Mouse (Mus musculus) neural tube, embryonic 11.5 days (tissue): ENCODE measurements around the gene Ctf2. TPM values are rescaled to one million over a fixed set of nuclear protein-coding genes. Genes with fewer than 3 reads are reported as not detected.

Experiments used
- ATAC-seq: fragments of 200-750 bp; cut with Nextera tagmentation; 2 replicates; pipeline ENCODE4 v1.8.0; 2017; ENCODE audit warnings: moderate number of reproducible peaks, mild to moderate bottlenecking, moderate TSS enrichment, moderate library complexity; ENCODE audit not compliant: insufficient read depth, low FRiP score, low TSS enrichment
- DNase-seq: peaks from one replicate; pipeline ENCODE4 v3.0.0-alpha.2; 2015; ENCODE audit warnings: low spot score
- H3K27ac ChIP-seq: fragments of 300-500 bp; sonication (generic); 2 replicates; pipeline ENCODE4 v1.5.1; 2014; ENCODE audit warnings: low read depth, mild to moderate bottlenecking, low read length
- H3K27me3 ChIP-seq: fragments of 300-500 bp; sonication (generic); 2 replicates; pipeline ENCODE4 v1.6.1; 2014; ENCODE audit warnings: mild to moderate bottlenecking, low read length, mixed read lengths; ENCODE audit not compliant: control insufficient read depth, insufficient read depth
- H3K36me3 ChIP-seq: fragments of 300-500 bp; sonication (generic); 2 replicates; pipeline ENCODE4 v1.6.1; 2014; ENCODE audit warnings: mild to moderate bottlenecking, low read length, moderate library complexity, mixed read lengths; ENCODE audit not compliant: control insufficient read depth, insufficient read depth
- H3K4me1 ChIP-seq: fragments of 300-500 bp; sonication (generic); 2 replicates; pipeline ENCODE4 v1.6.1; 2014; ENCODE audit warnings: low read length, mixed read lengths; ENCODE audit not compliant: control insufficient read depth, insufficient read depth
- H3K4me2 ChIP-seq: fragments of 300-500 bp; sonication (generic); 2 replicates; pipeline ENCODE4 v1.6.1; 2014; ENCODE audit warnings: low read depth, mild to moderate bottlenecking, moderate library complexity
- H3K4me3 ChIP-seq: fragments of 300-500 bp; sonication (generic); 2 replicates; pipeline ENCODE4 v1.5.1; 2014; ENCODE audit warnings: low read depth, low read length
- H3K9ac ChIP-seq: fragments of 300-500 bp; sonication (generic); 2 replicates; pipeline ENCODE4 v1.6.1; 2014; ENCODE audit warnings: mild to moderate bottlenecking, low read length
- H3K9me3 ChIP-seq: fragments of 300-500 bp; sonication (generic); 2 replicates; pipeline ENCODE4 v1.6.1; 2016; ENCODE audit warnings: low read length; ENCODE audit not compliant: control insufficient read depth
- WGBS: fragments of 180-500 bp; shearing (Covaris S2); extraction: QIAGEN DNeasy Blood & Tissue Kit; methylation state at CpG from one replicate; pipeline ENCODE4 v1.1.7; 2014; 5-methylcytosine and 5-hydroxymethylcytosine counted together
- polyA plus RNA-seq: library from polyadenylated mRNA; unstranded; fragments of >200 nt; fragmentation: Nextera tagmentation; extraction: Ambion mirVana; gene quantifications from 2 replicates; pipeline ENCODE4 v1.2.1, GENCODE M21; 2014

Gene Ctf2
- polyA plus RNA-seq, 1 experiment from 2014 or later: not detected

- H3K4me2 ChIP-seq: no peak overlapping the region
- H3K9me3 ChIP-seq: no peaks in the 10 kb centered on the region
- no peak overlapping the region for H3K9ac ChIP-seq
- H3K27me3 ChIP-seq: no peaks in the 10 kb centered on the region
- no peak overlapping the region for H3K27ac ChIP-seq
- no peak for ATAC-seq
- peaks cover 13% of the 10 kb centered on the region for H3K4me1 ChIP-seq
- peaks cover 27% of the 10 kb centered on the region for H3K36me3 ChIP-seq
- DNase-seq: no peak
- H3K4me3 ChIP-seq: no peak overlapping the region
- WGBS: 82% methylated on average over 17 of the region's 17 CpGs
Observed at GRCm38 (mm10) chr7:127766851-127767609, 35.1 kb upstream of the Ctf2 start.

- 86% methylated on average over 2 of the region's 2 CpGs for WGBS
- H3K9me3 ChIP-seq: no peaks in the 10 kb centered on the region
- H3K27ac ChIP-seq: no peak overlapping the region
- DNase-seq (no peak), ATAC-seq (no peak)
- no peaks in the 10 kb centered on the region for H3K27me3 ChIP-seq
- peaks cover 29% of the 10 kb centered on the region for H3K36me3 ChIP-seq
- no peak overlapping the region for H3K4me2 ChIP-seq
- H3K4me1 ChIP-seq: peaks cover 13% of the 10 kb centered on the region
- H3K4me3 ChIP-seq: no peak overlapping the region
- H3K9ac ChIP-seq: no peak overlapping the region
Observed at GRCm38 (mm10) chr7:127765756-127766155, 33.8 kb upstream of the Ctf2 start.

GRCm38 (mm10) chr7:127763642-127764041 is 31.7 kb upstream of the Ctf2 start:
- no peak for ATAC-seq
- Histone ChIP-seq H3K4me2 (no peak overlapping the region), H3K9me3 (no peaks in the 10 kb centered on the region), H3K36me3 (peaks cover 29% of the 10 kb centered on the region), H3K4me1 (peaks cover 3% of the 10 kb centered on the region; the same call in 1 of the 2 replicates), H3K27me3 (no peaks in the 10 kb centered on the region), H3K4me3 (no peak overlapping the region), H3K9ac (no peak overlapping the region), H3K27ac (no peak overlapping the region)
- no peak for DNase-seq
- WGBS: 86% methylated on average over 4 of the region's 4 CpGs

DNA sequence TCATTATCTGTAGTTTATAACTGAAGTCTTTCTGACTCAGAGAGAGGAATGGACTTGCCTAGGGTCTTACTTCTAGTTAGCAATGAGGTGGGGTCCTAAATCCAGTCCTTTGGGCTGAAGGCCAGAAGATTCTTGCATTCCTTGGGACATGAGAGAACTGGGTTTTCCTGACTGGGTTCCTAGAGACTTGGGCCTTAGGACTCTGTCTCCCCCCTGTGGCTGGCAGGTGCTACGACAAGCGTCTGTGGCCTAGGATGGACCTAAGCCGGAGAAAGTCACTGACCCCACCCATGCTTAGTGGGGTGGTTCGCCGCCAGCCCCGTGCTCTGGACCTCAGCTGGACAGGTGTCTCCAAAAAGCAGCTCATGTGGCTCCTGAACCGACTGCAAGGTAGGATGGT is 29.1 kb upstream of the Ctf2 start:
- Histone ChIP-seq H3K36me3 (peaks cover 21% of the 10 kb centered on the region), H3K4me2 (no peak overlapping the region), H3K27ac (no peak overlapping the region), H3K9ac (no peak overlapping the region), H3K27me3 (no peaks in the 10 kb centered on the region), H3K4me1 (no peaks in the 10 kb centered on the region; the same call in 1 of the 2 replicates), H3K9me3 (no peaks in the 10 kb centered on the region), H3K4me3 (no peak overlapping the region)
- ATAC-seq (no peak), DNase-seq (peak; percentile 74)
- WGBS: 49% methylated on average over 7 of the region's 7 CpGs

DNA sequence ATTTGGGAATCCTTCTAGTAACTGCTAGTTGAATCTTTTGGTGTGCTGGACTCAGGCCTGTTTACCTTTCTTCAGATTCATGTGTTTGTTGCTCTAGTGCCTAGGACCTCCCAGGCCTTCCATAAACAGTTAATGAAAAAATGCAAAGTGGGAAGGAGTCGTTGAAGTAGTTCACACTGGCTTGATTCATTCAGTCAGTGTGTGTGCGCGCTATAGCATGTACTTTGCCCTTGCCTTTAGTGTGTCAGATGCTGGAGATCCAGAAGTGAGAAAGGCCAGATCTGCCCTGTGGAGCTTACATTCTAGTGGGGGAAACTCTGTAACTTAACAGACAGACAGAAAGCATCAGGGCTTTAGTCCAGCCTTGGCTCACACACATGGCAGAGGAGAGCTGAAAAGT is 28.5 kb upstream of the Ctf2 start:
- ATAC-seq: no peak
- no peaks in the 10 kb centered on the region for H3K27me3 ChIP-seq
- WGBS: 96% methylated on average over 3 of the region's 3 CpGs
- H3K4me3 ChIP-seq: no peak overlapping the region
- no peak overlapping the region for H3K9ac ChIP-seq
- no peaks in the 10 kb centered on the region; the same call in 1 of the 2 replicates for H3K4me1 ChIP-seq
- no peak overlapping the region for H3K4me2 ChIP-seq
- no peak for DNase-seq
- H3K9me3 ChIP-seq: no peaks in the 10 kb centered on the region
- no peak overlapping the region for H3K27ac ChIP-seq
- peaks cover 18% of the 10 kb centered on the region for H3K36me3 ChIP-seq

DNA sequence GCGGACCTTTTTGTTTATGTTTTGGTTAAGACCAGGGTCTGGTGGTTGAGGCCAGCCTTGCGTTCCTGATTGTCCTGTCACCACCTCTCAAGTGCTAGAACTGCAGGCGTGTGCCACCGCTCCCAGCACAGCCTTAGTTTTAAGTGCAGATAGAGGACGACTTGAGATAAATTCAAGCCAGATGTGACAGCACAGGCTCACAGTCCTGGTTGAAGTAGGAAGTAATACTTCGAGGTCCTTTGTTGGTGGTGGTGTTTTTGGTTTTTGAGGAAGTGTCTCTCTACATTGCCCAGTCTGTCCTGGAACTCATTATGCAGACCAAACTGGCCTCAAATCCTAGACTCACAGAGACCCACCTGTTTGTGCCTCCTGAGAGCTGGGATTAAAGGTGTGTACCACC is 27.8 kb upstream of the Ctf2 start:
- H3K27ac ChIP-seq: no peak overlapping the region
- H3K36me3 ChIP-seq: peaks cover 18% of the 10 kb centered on the region
- no peak overlapping the region for H3K4me3 ChIP-seq
- no peaks in the 10 kb centered on the region for H3K9me3 ChIP-seq
- H3K27me3 ChIP-seq: no peaks in the 10 kb centered on the region
- DNase-seq (no peak), ATAC-seq (no peak)
- no peaks in the 10 kb centered on the region; the same call in 1 of the 2 replicates for H3K4me1 ChIP-seq
- H3K9ac ChIP-seq: no peak overlapping the region
- H3K4me2 ChIP-seq: no peak overlapping the region
- 64% methylated on average over 6 of the region's 6 CpGs for WGBS

DNA sequence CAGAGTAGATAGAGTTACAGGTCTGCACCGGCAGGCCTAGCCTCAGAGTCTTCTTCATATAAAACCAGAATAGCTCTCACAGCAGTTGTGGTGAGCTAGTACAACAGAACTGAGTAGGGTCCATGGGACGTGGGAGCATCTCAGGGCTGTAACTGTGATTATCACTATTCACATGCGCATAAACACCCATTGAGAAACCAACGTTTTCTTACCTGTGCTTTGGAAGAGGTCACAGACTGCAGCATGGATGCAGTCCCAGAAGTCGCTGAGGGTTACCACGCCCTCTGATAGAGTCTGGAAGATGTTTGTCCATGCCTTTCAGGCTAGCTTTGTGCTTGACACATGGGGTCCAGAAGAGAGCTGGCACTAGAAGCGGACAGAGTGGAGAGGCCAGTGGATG is 21.8 kb upstream of the Ctf2 start:
- DNase-seq (no peak), ATAC-seq (no peak)
- Histone ChIP-seq H3K36me3 (peaks cover 34% of the 10 kb centered on the region), H3K27me3 (no peaks in the 10 kb centered on the region), H3K27ac (no peak overlapping the region), H3K9me3 (no peaks in the 10 kb centered on the region), H3K4me2 (no peak overlapping the region), H3K4me1 (no peaks in the 10 kb centered on the region; the same call in 1 of the 2 replicates), H3K9ac (no peak overlapping the region), H3K4me3 (no peak overlapping the region)
- WGBS: 92% methylated on average over 7 of the region's 7 CpGs

DNA sequence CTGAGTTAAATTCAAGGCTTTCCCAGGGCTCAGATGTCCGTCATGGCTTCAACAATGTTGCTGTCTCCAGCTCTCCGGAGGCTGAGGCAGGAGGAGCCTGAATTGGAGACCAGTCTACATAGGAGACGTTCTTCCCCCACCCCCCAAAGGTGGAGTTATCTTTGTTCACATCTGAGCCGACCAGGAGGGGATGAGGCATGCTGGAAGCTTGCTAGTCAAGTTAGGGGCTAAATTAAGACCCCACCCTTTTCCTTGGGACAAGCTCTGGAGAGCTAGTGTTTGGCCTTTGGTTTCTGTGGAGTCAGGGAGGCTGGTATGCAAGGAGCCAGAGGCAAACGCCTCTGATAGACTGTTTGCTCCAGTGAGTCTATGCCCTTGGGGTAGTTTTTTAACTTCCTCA is 21.2 kb upstream of the Ctf2 start:
- H3K9me3 ChIP-seq: no peaks in the 10 kb centered on the region
- ATAC-seq (no peak), DNase-seq (no peak)
- H3K4me2 ChIP-seq: no peak overlapping the region
- no peak overlapping the region for H3K4me3 ChIP-seq
- H3K36me3 ChIP-seq: peaks cover 36% of the 10 kb centered on the region
- H3K27ac ChIP-seq: no peak overlapping the region
- H3K9ac ChIP-seq: no peak overlapping the region
- H3K27me3 ChIP-seq: no peaks in the 10 kb centered on the region
- 87% methylated on average over 5 of the region's 5 CpGs for WGBS
- H3K4me1 ChIP-seq: no peaks in the 10 kb centered on the region; the same call in 1 of the 2 replicates

DNA sequence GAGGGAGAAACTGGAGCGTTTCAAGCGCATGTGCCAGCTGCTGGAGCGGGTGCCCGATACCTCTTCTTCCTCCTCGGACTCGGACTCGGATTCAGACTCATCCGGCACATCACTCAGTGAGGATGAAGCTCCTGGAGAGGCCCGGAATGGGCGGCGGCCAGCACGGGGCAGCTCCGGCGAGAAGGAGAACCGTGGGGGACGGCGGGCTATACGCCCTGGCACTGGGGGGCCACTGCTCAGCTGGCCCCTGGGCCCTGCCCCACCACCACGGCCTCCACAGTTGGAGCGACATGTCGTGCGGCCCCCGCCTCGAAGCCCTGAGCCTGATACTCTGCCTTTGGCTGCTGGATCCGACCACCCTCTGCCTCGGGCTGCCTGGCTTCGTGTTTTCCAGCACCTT is 20.1 kb upstream of the Ctf2 start:
- no peak overlapping the region; the same call in 1 of the 2 replicates for H3K4me3 ChIP-seq
- H3K4me1 ChIP-seq: peaks cover 3% of the 10 kb centered on the region
- H3K27me3 ChIP-seq: no peaks in the 10 kb centered on the region
- H3K4me2 ChIP-seq: no peak overlapping the region
- H3K27ac ChIP-seq: no peak overlapping the region
- WGBS: 97% methylated on average over 27 of the region's 27 CpGs
- H3K36me3 ChIP-seq: peaks cover 31% of the 10 kb centered on the region
- DNase-seq: no peak
- no peak for ATAC-seq
- no peaks in the 10 kb centered on the region for H3K9me3 ChIP-seq
- no peak overlapping the region for H3K9ac ChIP-seq
